Mouse (Mus musculus) kidney, adult 2 months (tissue): ENCODE measurements around the gene Rad51b.

Experiments
- CTCF ChIP-seq: fragments of 200-500 bp; conservative IDR thresholded peaks from 2 replicates; pipeline ENCODE4 v1.5.1; 2011; ENCODE audit warnings: low read depth, mild to moderate bottlenecking, control low read depth, low read length, moderate library complexity, mixed read lengths; ENCODE audit not compliant: insufficient read depth, insufficient read length
- POLR2A ChIP-seq: fragments of 200-500 bp; IDR thresholded peaks from one replicate; pipeline ENCODE4 v1.6.1; 2011; ENCODE audit warnings: low read depth, low read length, control low read depth

GRCm38 (mm10) chr12:79380190-79380589 is 83.1 kb downstream of the Rad51b start:
- TF ChIP-seq CTCF = no peak
- no peak for TF ChIP-seq POLR2A
